Comparison of ENCODE assay signal across 8 mouse cellular contexts in genomic region chr8:105495350-105496302, GRCm38 (mm10). TPM values are rescaled to one million over a fixed set of nuclear protein-coding genes. Genes with fewer than 3 reads are reported as not detected.
DNase-seq lines count a peak whose midpoint lies in the region; ATAC-seq and TF ChIP-seq lines count a peak whose summit lies in the region.

No protein-coding gene starts in this region.

- H3K4me3 ChIP-seq in layer of hippocampus, adult 2 months: peak overlapping the region; percentile 91
- peak overlapping the region; percentile 78 for H3K4me3 ChIP-seq in forebrain, embryonic 11.5 days (ENCODE audit: low read depth, low read length)
- peak overlapping the region; percentile 63 for H3K4me3 ChIP-seq in limb, embryonic 14.5 days (replicated peaks; ENCODE audit: low read length)
- H3K4me3 ChIP-seq in neural tube, embryonic 15.5 days (replicated peaks): peak overlapping the region; percentile 72

- TF ChIP-seq CTCF in layer of hippocampus, adult 2 months (conservative IDR thresholded peaks at IDR 0.05): no peak

- no peaks in the 10 kb centered on the region for H3K9me3 ChIP-seq in forebrain, embryonic 11.5 days (ENCODE audit: control insufficient read depth, low read length)
- no peaks in the 10 kb centered on the region for H3K9me3 ChIP-seq in limb, embryonic 14.5 days (ENCODE audit: control insufficient read depth, low read length)
- H3K9me3 ChIP-seq in neural tube, embryonic 15.5 days (replicated peaks): no peaks in the 10 kb centered on the region

- TF ChIP-seq POLR2A in limb, embryonic 14.5 days (IDR thresholded peaks at IDR 0.05; ENCODE audit: borderline replicate concordance, extremely low read depth, insufficient read depth, insufficient read length): no peak

- peak overlapping the region; percentile 96 for H3K4me2 ChIP-seq in forebrain, embryonic 11.5 days (ENCODE audit: low read depth, low read length, severe bottlenecking)
- peak overlapping the region; percentile 73 for H3K4me2 ChIP-seq in limb, embryonic 14.5 days (replicated peaks; ENCODE audit: low read depth, low read length, severe bottlenecking)
- peak overlapping the region; percentile 86 for H3K4me2 ChIP-seq in neural tube, embryonic 15.5 days

- H3K9ac ChIP-seq in forebrain, embryonic 11.5 days (ENCODE audit: low read length): peak overlapping the region; percentile 89; the same call in 1 of the 2 replicates
- peak overlapping the region; percentile 83 for H3K9ac ChIP-seq in limb, embryonic 14.5 days (ENCODE audit: low read depth, low read length, severe bottlenecking)
- peak overlapping the region; percentile 88; the same call in 1 of the 2 replicates for H3K9ac ChIP-seq in neural tube, embryonic 15.5 days (replicated peaks)

- no peaks in the 10 kb centered on the region for H3K36me3 ChIP-seq in forebrain, embryonic 11.5 days (ENCODE audit: control insufficient read depth, insufficient read depth, low read length)
- H3K36me3 ChIP-seq in limb, embryonic 14.5 days (ENCODE audit: control insufficient read depth, insufficient read depth, low read length): no peaks in the 10 kb centered on the region
- no peaks in the 10 kb centered on the region for H3K36me3 ChIP-seq in neural tube, embryonic 15.5 days

- peak in 1 of 2 experiments; percentile 29 for DNase-seq in layer of hippocampus, adult 2 months (ENCODE audit: low spot score in 2 of 2)
- DNase-seq in layer of hippocampus, postnatal 25 days (ENCODE audit: extremely low spot score in 1 of 2, low spot score in 1 of 2): no peak
- no peak for DNase-seq in forebrain, embryonic 11.5 days (ENCODE audit: low spot score)
- no peak for DNase-seq in limb, embryonic 14.5 days (ENCODE audit: low spot score)
- no peak for DNase-seq in urinary bladder, postnatal 36 days (ENCODE audit: low spot score in 2 of 2)
- DNase-seq in thymus, postnatal 4 days: no peak
- no peak for DNase-seq in layer of hippocampus, postnatal 10 days (ENCODE audit: low spot score in 2 of 2)

- peak overlapping the region; percentile 97 for H3K27ac ChIP-seq in layer of hippocampus, adult 2 months
- no peak overlapping the region for H3K27ac ChIP-seq in forebrain, embryonic 11.5 days (ENCODE audit: low read depth, low read length)
- H3K27ac ChIP-seq in limb, embryonic 14.5 days (replicated peaks; ENCODE audit: low read depth, low read length): peak overlapping the region; percentile 76; the same call in 1 of the 2 replicates
- H3K27ac ChIP-seq in neural tube, embryonic 15.5 days (replicated peaks): peak overlapping the region; percentile 80

- peaks cover 6% of the 10 kb centered on the region for H3K4me1 ChIP-seq in forebrain, embryonic 11.5 days (replicated peaks; ENCODE audit: control insufficient read depth, insufficient read depth, low read length)
- peaks cover 13% of the 10 kb centered on the region for H3K4me1 ChIP-seq in limb, embryonic 14.5 days (ENCODE audit: control insufficient read depth, insufficient read depth, low read length)
- H3K4me1 ChIP-seq in neural tube, embryonic 15.5 days: peaks cover 25% of the 10 kb centered on the region

- 30% methylated on average over 17 of the region's 17 CpGs for WGBS in forebrain, embryonic 11.5 days
- 30% methylated on average over 17 of the region's 17 CpGs for WGBS in limb, embryonic 14.5 days
- 17% methylated on average over 17 of the region's 17 CpGs for WGBS in neural tube, embryonic 15.5 days

- no peaks in the 10 kb centered on the region for H3K27me3 ChIP-seq in forebrain, embryonic 11.5 days (ENCODE audit: control insufficient read depth, insufficient read depth, low read length)
- no peaks in the 10 kb centered on the region for H3K27me3 ChIP-seq in limb, embryonic 14.5 days (ENCODE audit: control insufficient read depth, insufficient read depth, low read length)
- no peaks in the 10 kb centered on the region for H3K27me3 ChIP-seq in neural tube, embryonic 15.5 days (replicated peaks)

- no peak for ATAC-seq in forebrain, embryonic 11.5 days (replicated peaks; ENCODE audit: low FRiP score)
- no peak for ATAC-seq in limb, embryonic 14.5 days (ENCODE audit: low FRiP score, low read depth)
- no peak for ATAC-seq in neural tube, embryonic 15.5 days (ENCODE audit: low FRiP score)

RNA-seq across cellular contexts. Expression of gene Zdhhc1, which starts 1.1 kb away (rescaled TPM):
- 10 to 100 TPM; 36.2 to 38.9 TPM for total RNA-seq in layer of hippocampus, adult 2 months (2021)
- 10 to 100 TPM; 27.6 to 34.0 TPM for total RNA-seq in layer of hippocampus, postnatal 25 days (2021)
- 20.2 and 24.6 TPM in 2 replicates for polyA plus RNA-seq in forebrain, embryonic 11.5 days (2014; fragmentation: Nextera tagmentation; extraction: Ambion mirVana)
- 72.3 and 90.2 TPM in 2 replicates for polyA plus RNA-seq in limb, embryonic 14.5 days (2012; rRNA removed)
- polyA plus RNA-seq in limb, embryonic 14.5 days (2014; fragmentation: Nextera tagmentation; extraction: Ambion mirVana): 36.8 and 42.9 TPM in 2 replicates
- 36.6 and 36.8 TPM in 2 replicates for polyA plus RNA-seq in neural tube, embryonic 15.5 days (2015; fragmentation: Nextera tagmentation; extraction: Ambion mirVana)
- total RNA-seq in layer of hippocampus, postnatal 10 days (2021): 10 to 100 TPM; 17.5 to 20.4 TPM

RNA-seq across cellular contexts. Expression of gene Hsd11b2, which starts 22.9 kb away (rescaled TPM):
- total RNA-seq in layer of hippocampus, adult 2 months (2021): not detected
- total RNA-seq in layer of hippocampus, postnatal 25 days (2021): under 1 TPM in 1 of 2 experiments, not detected in 1; 0.15 TPM
- polyA plus RNA-seq in forebrain, embryonic 11.5 days (2014; fragmentation: Nextera tagmentation; extraction: Ambion mirVana): 13.5 and 13.6 TPM in 2 replicates
- polyA plus RNA-seq in limb, embryonic 14.5 days (2012; rRNA removed): 3.3 and 6.4 TPM in 2 replicates
- 1.7 and 2.2 TPM in 2 replicates for polyA plus RNA-seq in limb, embryonic 14.5 days (2014; fragmentation: Nextera tagmentation; extraction: Ambion mirVana)
- 1.0 and 1.1 TPM in 2 replicates for polyA plus RNA-seq in neural tube, embryonic 15.5 days (2015; fragmentation: Nextera tagmentation; extraction: Ambion mirVana)
- total RNA-seq in layer of hippocampus, postnatal 10 days (2021): under 1 TPM in 1 of 2 experiments, not detected in 1; 0.18 TPM

RNA-seq across cellular contexts. Expression of gene Tppp3, which starts 24.3 kb away (rescaled TPM):
- 10 to 100 TPM; 36.5 to 36.8 TPM for total RNA-seq in layer of hippocampus, adult 2 months (2021)
- 10 to 100 TPM; 26.7 to 33.7 TPM for total RNA-seq in layer of hippocampus, postnatal 25 days (2021)
- 36.1 and 37.7 TPM in 2 replicates for polyA plus RNA-seq in forebrain, embryonic 11.5 days (2014; fragmentation: Nextera tagmentation; extraction: Ambion mirVana)
- polyA plus RNA-seq in limb, embryonic 14.5 days (2012; rRNA removed): 107 and 130 TPM in 2 replicates
- 123 and 164 TPM in 2 replicates for polyA plus RNA-seq in limb, embryonic 14.5 days (2014; fragmentation: Nextera tagmentation; extraction: Ambion mirVana)
- 253 and 288 TPM in 2 replicates for polyA plus RNA-seq in neural tube, embryonic 15.5 days (2015; fragmentation: Nextera tagmentation; extraction: Ambion mirVana)
- total RNA-seq in layer of hippocampus, postnatal 10 days (2021): 10 to 100 TPM; 34.5 to 40.0 TPM
